Mouse (Mus musculus): ENCODE results near the gene 1700020N01Rik.

1700020N01Rik gene

GRCm38 (mm10) chr10:21592896-21593380, at the start of gene 1700020N01Rik:
Gene 1700020N01Rik, plus strand, starts transcription at chr10:21593145.
- DNase-seq (ENCODE audit: low read depth, low spot score): no peak

GRCm38 (mm10) chr10:21543576-21544278, 49.2 kb upstream of the 1700020N01Rik start:
- DNase-seq (ENCODE audit: low read depth, low spot score): no peak

DNA sequence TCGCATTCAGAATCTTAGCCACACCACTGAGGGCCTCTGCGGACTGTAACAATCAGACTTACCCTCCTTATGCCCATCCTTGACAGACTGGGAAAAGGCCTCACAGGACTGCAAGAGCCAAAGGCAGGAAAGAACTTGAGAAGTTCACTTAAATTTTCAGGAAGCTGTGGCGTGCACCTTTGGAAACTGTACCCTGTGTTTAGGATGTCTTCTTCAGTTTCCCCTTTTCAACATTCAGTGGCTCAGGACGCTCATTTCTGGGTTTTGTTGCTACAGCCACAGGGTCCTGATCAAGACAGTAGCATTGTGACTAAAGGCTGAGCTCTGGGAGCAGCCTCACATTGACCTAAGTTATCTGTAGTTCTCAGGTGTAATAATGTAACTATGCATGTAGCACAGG, 48.2 kb upstream of the 1700020N01Rik start:
- DNase-seq (ENCODE audit: low read depth, low spot score): no peak

- DNase-seq (ENCODE audit: low read depth, low spot score): peak; percentile 22
Observed at GRCm38 (mm10) chr10:21545446-21545845, 47.5 kb upstream of the 1700020N01Rik start.

DNA sequence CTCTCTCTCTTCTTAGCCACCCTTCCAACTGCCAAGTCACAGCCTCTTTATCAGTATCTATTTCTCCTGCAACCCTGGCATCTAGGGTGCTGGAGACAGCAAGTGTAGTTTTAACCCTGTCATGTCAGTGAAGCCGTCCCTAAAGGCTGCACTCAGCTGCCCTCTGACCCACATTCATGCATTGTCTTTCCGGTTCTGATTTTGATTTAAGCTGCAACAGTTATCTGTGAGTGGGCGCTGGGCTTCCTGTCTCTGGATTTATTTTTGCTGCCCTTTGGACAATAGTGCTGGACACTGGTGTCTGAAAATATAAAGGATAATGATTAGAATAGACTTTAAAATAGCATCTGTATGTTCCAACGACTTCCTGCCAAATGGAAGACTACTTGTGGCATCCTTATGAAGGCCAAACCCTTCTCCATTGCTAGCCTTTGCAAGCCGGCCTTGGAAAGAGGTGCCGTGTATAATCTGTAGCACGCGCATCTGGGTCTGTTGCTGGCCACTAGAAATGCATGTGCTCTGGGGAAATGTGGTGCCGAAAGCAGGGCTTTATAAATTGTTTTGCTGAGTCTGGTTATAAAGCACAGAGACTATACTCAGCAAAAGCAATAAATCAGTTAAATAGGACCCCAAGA, 44.0 kb upstream of the 1700020N01Rik start:
- no peak for DNase-seq (ENCODE audit: low read depth, low spot score)

DNA sequence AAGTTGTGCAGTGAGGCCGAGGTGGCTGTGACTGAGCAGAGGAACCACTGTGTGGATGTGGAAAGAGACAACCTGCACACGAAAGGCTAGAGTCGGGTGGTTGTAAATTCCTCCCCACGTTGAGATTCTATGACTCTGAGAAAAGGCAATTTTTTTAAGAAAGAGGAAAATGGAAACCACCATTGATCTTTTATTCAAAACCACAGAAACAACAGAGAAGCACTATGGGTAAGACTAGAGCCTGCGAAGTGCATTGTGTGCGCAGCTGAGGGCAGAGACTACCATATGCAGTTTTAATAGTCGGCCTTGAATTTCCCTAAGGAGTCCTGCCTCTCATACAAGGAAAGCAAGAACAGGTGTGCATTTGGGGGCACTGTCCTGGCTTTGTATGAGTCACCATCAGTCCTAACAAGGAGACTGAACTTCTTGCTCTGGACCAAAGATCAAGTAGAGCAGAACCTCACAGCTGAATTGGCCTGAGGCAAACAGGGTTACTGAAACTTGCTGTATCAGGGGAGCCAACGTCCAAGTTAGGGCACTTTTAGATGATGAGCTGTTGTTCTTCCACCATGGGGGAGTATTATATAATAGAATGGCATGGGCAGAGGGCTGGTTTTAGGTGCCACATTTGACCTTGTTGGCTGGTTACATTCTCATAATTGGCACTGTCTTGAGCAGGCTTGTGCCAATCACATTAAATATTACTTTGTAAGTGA, 39.8 kb upstream of the 1700020N01Rik start:
- DNase-seq (ENCODE audit: low read depth, low spot score): no peak

GRCm38 (mm10) chr10:21553683-21554035, 39.3 kb upstream of the 1700020N01Rik start:
- DNase-seq (ENCODE audit: low read depth, low spot score): no peak

DNA sequence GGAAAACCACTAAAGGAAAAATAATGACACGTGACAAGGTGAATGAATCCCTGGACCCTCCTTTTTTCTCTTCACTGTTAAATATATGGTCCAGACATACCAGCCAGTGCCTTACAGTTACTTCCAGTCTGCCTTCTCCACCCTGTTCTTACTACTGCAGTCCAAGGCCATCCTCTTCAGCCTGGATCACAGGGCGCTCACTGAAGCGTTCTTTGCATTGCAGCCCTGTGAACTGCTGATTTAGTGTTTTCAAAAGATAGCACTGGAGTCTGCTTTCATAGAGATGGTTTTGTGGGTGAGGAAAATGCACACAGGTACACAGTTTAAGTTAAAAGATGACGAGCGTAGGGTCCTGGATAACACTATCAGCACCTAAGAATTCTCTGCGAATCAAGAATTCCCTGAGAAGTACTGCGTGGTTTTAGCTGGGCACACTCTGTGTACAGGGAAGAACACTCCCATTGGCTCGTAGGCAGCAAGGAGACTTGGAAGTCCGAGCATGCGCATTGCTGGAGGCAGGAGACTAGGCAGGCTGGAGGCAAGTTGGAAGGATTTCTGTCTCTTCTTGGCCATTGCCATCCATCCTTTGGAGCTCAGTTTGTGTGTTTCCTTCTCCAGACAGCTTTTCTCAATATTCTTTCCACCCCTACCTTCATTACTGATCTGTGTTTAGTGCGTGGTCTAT, 37.9 kb upstream of the 1700020N01Rik start:
- no peak for DNase-seq (ENCODE audit: low read depth, low spot score)

DNA sequence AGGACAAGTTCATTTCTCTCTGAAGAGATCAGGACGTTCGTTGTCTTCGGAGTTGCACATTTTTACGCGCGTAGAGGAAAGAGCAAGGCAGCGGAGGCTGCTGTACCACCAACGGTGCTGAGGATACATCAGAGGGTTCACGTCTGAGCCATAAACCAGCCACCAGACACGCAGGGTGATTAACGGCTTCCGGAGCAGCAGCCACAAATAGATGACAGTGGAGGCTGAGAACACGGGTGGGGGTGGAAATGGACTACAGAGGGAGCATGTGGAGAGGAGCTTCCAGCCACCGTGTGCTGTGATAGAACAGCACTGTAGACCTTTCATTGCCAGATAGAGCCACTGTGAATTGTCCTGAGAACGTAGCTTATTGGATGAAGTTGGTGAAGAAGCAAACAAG, 33.2 kb upstream of the 1700020N01Rik start:
- DNase-seq (ENCODE audit: low read depth, low spot score): no peak

DNA sequence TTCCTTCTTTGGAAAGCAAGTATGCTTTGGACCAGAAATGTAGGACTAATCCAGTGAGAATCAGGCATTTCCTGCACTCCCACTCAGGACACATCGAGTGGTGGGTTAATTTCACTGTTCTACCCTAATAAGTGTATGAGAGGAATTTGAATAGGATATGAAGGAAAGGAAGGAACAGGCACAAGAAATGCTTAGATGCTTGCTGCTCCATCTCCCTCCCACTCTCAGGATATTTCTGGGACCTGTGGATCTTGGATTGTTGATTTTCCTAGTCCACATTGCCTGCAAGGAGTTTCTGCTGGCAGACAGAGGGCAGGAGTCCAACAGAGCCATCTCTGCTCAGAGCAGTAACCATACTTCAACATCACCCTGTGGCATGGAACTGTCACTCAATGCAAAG, 31.8 kb upstream of the 1700020N01Rik start:
- no peak for DNase-seq (ENCODE audit: low read depth, low spot score)

- DNase-seq (ENCODE audit: low read depth, low spot score): no peak
Observed at GRCm38 (mm10) chr10:21563446-21563845, 29.5 kb upstream of the 1700020N01Rik start.

- DNase-seq (ENCODE audit: low read depth, low spot score): no peak
Observed at GRCm38 (mm10) chr10:21564189-21564588, 28.8 kb upstream of the 1700020N01Rik start.

DNA sequence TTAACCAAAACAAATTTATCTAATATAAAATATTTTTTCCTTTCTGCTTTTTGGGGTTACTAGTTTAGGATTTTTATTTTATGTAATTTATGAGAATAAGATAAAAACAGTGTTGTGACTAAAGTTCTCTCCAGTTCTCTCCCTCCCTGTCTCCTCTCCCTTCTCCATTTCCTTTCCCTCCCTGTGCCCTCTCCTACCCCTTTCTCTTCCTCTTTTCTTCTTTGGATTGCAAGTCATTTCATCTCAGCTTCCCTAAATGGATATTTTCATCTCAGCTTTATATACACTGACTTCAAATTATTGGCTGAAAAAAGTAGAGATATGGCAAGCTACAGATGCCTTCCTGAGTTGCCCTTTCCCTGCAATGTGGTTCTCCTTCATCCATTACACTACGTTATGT, 26.9 kb upstream of the 1700020N01Rik start:
- DNase-seq (ENCODE audit: low read depth, low spot score): no peak

DNA sequence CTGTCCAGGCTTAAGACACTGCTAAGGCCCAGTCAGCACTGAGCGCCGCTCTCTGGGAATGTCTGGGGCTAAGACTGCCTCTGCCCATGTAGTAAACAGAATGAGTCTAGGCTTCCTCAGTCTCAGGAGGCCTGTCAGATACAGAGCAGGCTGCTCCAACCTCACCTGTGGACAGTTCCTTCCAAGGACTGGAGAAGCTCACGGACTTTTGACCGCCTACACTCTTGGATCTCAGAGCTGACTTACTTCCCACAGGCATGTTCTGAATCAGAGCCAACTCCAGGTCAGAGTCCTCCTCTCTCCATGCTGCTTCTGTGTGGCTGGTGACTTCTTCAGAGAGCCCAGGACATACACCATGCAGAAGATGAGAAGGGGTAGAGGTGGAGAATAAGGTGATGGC, 21.3 kb upstream of the 1700020N01Rik start:
- no peak for DNase-seq (ENCODE audit: low read depth, low spot score)

DNA sequence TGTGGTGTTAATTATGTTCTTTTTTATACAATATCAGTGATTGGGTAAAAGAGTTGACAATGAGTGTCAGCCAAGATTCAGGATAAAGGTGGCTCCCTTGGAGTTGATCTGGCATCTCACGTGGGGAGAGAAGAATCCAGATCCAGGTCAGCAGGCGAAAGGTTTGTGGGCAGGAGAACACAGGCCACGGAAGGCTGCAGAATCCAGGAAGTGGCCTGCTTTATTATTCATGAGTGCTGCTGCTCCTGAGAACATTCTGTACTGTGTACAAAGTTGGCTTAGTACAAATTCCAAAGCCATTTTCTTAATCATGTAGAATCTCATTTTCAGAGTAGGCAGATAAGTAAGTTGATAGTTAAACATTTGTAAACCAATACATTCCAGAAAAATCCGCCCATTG, 19.2 kb upstream of the 1700020N01Rik start:
- DNase-seq (ENCODE audit: low read depth, low spot score): no peak

- no peak for DNase-seq (ENCODE audit: low read depth, low spot score)
Observed at GRCm38 (mm10) chr10:21575806-21576378, 17.1 kb upstream of the 1700020N01Rik start.

GRCm38 (mm10) chr10:21577798-21578197, 15.1 kb upstream of the 1700020N01Rik start:
- no peak for DNase-seq (ENCODE audit: low read depth, low spot score)

DNA sequence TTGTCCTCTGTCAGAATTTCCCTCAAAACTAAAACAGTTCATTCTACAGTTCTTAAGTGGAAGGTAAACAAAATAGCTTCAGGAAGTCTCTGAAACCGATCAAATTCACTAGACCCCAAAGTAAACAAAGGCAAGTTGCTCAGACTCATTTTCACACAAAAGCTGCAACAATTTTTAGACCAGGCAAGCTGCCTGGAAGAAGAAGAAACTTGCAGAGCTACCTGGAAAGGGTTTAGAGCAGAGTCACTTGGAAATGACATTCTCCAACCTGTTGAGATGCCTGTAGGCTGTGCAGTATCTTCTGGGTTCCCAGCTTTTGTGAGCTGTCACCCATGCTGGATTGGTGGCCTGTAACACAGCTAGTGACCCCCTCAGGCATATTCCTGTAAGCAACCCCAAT, 11.4 kb upstream of the 1700020N01Rik start:
- DNase-seq (ENCODE audit: low read depth, low spot score): no peak

GRCm38 (mm10) chr10:21587041-21587440, 5.9 kb upstream of the 1700020N01Rik start:
- DNase-seq (ENCODE audit: low read depth, low spot score): no peak

DNA sequence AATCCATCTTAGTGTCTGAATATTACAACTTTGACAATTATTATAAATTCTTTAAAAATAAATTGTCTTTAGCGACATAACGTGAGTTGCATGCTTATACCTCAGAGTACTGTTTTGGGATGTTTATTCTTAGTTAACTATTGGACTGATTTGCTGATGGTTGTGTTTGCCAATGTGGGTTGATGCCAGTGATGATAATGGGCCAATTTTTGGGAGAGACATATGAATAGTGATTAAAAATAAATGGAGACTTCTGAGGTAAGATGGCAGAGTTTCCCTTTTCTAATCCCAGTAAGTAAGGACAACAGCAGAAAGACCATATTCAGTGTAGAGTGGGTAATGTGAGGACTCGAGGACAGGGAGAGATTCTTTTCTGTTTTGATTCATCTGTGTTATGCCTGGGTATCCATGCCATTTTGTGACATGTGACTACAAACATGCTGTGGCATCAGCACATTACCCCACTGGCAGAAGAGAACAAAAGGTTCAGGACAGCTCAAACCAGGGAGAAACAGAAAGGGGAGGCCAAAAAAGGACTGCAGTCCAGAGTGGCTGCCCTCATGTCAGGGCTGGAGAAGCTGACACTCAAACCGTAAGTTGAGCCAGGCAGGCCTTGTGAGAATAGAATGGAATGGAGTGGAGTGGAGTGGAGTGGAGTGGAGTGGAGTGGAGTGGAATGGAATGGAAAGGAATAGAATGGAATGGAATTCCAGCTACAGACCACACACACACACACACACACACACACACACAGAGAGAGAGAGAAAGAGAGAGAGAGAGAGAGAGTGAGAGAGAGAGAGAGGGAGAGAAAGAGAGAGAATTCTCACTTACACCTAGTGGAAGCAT, 4.7 kb upstream of the 1700020N01Rik start:
- DNase-seq (ENCODE audit: low read depth, low spot score): no peak

DNA sequence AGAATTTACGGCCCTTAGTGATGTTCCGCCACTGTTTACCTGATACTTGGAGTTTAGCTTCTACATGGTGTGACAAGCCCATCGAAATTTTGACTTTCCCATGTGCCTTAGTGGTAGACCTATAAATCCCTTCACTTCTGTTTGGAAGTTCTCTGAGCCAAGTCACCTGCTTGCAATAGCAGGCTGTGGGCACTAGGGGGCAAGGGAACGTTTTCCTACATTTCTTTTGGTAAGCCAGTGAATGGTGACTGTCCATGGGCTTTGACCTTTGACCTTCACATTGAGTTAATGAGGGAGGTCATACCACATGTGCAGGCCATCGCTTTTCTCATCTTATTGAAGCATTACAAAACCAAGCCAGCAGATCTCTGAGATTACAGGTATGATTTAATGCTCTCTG, 8.0 kb downstream of the 1700020N01Rik start:
- DNase-seq (ENCODE audit: low read depth, low spot score): peak; percentile 58
